Mouse (Mus musculus) intestine, embryonic 14.5 days (tissue): ENCODE data around the gene Pttg1. TPM values are rescaled to one million over a fixed set of nuclear protein-coding genes. Genes with fewer than 3 reads are reported as not detected.
A peak's percentile ranks its signal among the peaks of the same experiment; 100 is the strongest.

Experiments used
- ATAC-seq: fragments of 200-750 bp; cut with Nextera tagmentation; replicated peaks from 2 replicates; pipeline ENCODE4 v1.8.0; 2017; ENCODE audit warnings: low read depth, moderate number of reproducible peaks, moderate TSS enrichment, moderate library complexity; ENCODE audit not compliant: low FRiP score, low TSS enrichment
- DNase-seq: peaks from one replicate; pipeline ENCODE4 v3.0.0-alpha.2; 2018; ENCODE audit warnings: low spot score
- H3K27ac ChIP-seq: fragments of 300-500 bp; sonication (generic); 2 replicates; pipeline ENCODE4 v1.5.1; 2014; ENCODE audit warnings: low read depth, mild to moderate bottlenecking, control low read depth
- H3K27me3 ChIP-seq: fragments of 300-500 bp; sonication (generic); replicated peaks from 2 replicates; pipeline ENCODE4 v1.6.1; 2014; ENCODE audit warnings: low read length, control low read depth; ENCODE audit not compliant: control insufficient read depth, insufficient read depth
- H3K36me3 ChIP-seq: fragments of 300-500 bp; sonication (generic); 2 replicates; pipeline ENCODE4 v1.6.1; 2014; ENCODE audit warnings: low read length, control low read depth; ENCODE audit not compliant: control insufficient read depth, insufficient read depth
- H3K4me1 ChIP-seq: fragments of 300-500 bp; sonication (generic); replicated peaks from 2 replicates; pipeline ENCODE4 v1.6.1; 2014; ENCODE audit warnings: low read length, control low read depth, mixed read lengths; ENCODE audit not compliant: control insufficient read depth, insufficient read depth
- H3K4me2 ChIP-seq: fragments of 300-500 bp; sonication (generic); 2 replicates; pipeline ENCODE4 v1.6.1; 2014; ENCODE audit warnings: low read length
- H3K4me3 ChIP-seq: fragments of 300-500 bp; sonication (generic); 2 replicates; pipeline ENCODE4 v1.5.1; 2014; ENCODE audit warnings: low read depth, low read length, control low read depth, mixed read lengths
- H3K9ac ChIP-seq: fragments of 300-500 bp; sonication (generic); 2 replicates; pipeline ENCODE4 v1.6.1; 2014; ENCODE audit warnings: mild to moderate bottlenecking, low read length
- H3K9me3 ChIP-seq: fragments of 300-500 bp; sonication (generic); 2 replicates; pipeline ENCODE4 v1.6.1; 2016; ENCODE audit warnings: low read length, control low read depth; ENCODE audit not compliant: control insufficient read depth
- WGBS: fragments of 180-500 bp; shearing (Covaris S2); extraction: QIAGEN DNeasy Blood & Tissue Kit; methylation state at CpG from one replicate; pipeline ENCODE4 v1.1.7; 2014; 5-methylcytosine and 5-hydroxymethylcytosine counted together
- polyA plus RNA-seq: library from polyadenylated mRNA; unstranded; fragments of >200 nt; fragmentation: Nextera tagmentation; extraction: Ambion mirVana; gene quantifications from 2 replicates; pipeline ENCODE4 v1.2.1, GENCODE M21; 2014

Pttg1 gene
- polyA plus RNA-seq, 1 experiment from 2014 or later = 70.7 TPM

DNA sequence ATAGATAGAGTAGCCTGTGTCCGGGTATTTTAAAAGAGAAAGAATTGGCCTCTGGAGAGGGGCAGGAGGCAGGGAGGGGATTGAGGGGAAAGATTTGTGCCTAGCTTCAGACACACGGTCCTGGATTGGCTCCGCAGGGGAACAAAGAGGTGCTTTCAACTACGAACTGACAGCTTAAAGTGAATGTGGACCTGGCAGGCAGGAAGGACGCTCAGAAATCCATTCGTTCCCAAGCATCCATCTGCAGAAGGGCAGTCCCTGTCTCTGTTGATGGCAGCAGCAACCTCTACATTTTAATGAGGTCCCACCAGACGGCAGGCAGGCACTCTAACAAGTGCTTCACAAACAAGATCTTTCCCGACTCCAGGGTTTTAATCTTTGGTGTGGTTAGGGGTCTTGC, 40.3 kb downstream of the Pttg1 start:
- DNase-seq = peak; percentile 53
- ATAC-seq = no peak
- Histone ChIP-seq H3K27ac (peak overlapping the region; percentile 69; the same call in 1 of the 2 replicates), H3K9me3 (no peaks in the 10 kb centered on the region), H3K27me3 (no peaks in the 10 kb centered on the region), H3K4me3 (peak overlapping the region; percentile 36), H3K4me1 (no peaks in the 10 kb centered on the region; the same call in 1 of the 2 replicates), H3K4me2 (peak overlapping the region; percentile 75), H3K9ac (peak overlapping the region; percentile 50), H3K36me3 (no peaks in the 10 kb centered on the region)
- WGBS = 6% methylated on average over 8 of the region's 8 CpGs

DNA sequence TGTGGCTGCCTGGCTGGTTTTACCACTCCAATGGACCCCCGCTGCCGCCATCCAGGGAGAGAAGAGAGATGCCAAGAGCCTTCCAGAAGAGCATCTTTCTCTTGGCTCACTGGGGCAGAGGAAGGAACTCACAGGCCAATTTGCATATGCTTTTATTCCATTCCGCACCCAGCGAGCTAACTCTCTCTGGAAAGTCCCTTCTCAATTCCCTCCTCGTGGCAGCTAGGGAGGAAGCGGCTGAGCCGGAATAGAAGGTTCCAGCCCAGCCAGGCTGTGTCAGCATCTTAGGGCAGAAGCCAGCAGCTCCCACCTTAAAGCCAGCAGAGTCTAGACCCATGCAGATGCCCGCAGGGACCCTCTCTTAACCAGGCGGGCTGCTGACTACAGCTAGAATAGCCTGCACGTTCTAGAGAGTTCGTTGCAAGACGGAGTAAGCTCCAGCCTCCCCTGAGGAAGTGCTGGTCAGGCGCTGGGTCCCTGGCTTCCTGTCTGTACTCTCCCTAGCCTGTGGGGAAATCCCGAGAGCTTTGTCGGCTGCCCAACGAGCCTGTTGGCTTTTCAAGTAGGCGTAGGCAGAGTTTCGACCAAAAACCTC, 40.9 kb downstream of the Pttg1 start:
- H3K9ac ChIP-seq = peak overlapping the region; percentile 50
- H3K9me3 ChIP-seq = no peaks in the 10 kb centered on the region
- H3K4me1 ChIP-seq = no peaks in the 10 kb centered on the region; the same call in 1 of the 2 replicates
- ATAC-seq (peak; percentile 83), DNase-seq (peak; percentile 78)
- no peaks in the 10 kb centered on the region for H3K36me3 ChIP-seq
- H3K4me3 ChIP-seq = peak overlapping the region; percentile 36
- peak overlapping the region; percentile 75 for H3K4me2 ChIP-seq
- peak overlapping the region; percentile 69; the same call in 1 of the 2 replicates for H3K27ac ChIP-seq
- H3K27me3 ChIP-seq = no peaks in the 10 kb centered on the region
- 1% methylated on average over 18 of the region's 18 CpGs for WGBS

DNA sequence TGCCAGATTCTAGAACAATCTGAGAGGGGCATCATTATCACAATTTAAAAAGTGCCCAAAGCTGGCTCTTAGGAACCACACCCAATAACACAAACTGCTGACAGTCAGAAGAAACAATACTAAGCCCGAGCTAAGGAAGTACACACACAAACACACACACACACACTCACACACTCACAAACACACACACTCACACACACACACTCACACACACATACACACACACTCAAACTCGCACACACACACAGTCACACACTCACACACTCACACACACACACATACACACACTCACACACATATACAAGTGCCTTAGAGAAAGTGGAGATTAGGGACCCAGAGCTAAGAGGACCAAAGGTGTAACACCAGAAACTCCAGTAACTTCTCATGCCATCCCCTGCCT, 42.5 kb downstream of the Pttg1 start:
- H3K4me3 ChIP-seq = no peak overlapping the region
- H3K4me2 ChIP-seq = no peak overlapping the region

DNA sequence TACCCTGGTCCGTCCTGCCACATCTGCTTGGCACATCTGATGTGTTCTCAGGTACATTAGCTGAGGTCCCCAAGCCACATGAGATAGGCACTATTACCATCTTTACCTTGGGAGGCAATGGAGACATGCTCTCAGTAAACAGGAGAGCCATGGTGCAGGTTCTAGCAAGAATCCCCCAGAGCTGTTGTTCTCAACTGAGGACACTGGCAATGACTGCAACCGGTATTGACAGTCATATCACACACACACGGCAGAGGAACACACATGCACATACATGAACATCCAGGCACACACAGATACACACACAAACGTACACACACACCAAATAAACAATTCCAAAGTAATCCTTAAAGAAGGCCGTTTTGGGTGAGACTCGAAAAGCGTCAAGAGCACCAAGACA, 45.1 kb downstream of the Pttg1 start:
- H3K27ac ChIP-seq = no peak overlapping the region
- no peaks in the 10 kb centered on the region; the same call in 1 of the 2 replicates for H3K4me1 ChIP-seq
- 88% methylated on average over 7 of the region's 7 CpGs for WGBS
- no peak overlapping the region for H3K4me2 ChIP-seq
- no peaks in the 10 kb centered on the region for H3K27me3 ChIP-seq
- H3K4me3 ChIP-seq = no peak overlapping the region
- H3K36me3 ChIP-seq = no peaks in the 10 kb centered on the region
- DNase-seq (peak; percentile 31), ATAC-seq (no peak)
- no peaks in the 10 kb centered on the region for H3K9me3 ChIP-seq
- no peak overlapping the region for H3K9ac ChIP-seq

More for the DNA sequence above, 42.5 kb downstream of the Pttg1 start:
- Histone ChIP-seq H3K9me3 (no peaks in the 10 kb centered on the region), H3K27me3 (no peaks in the 10 kb centered on the region), H3K27ac (no peak overlapping the region), H3K4me1 (no peaks in the 10 kb centered on the region; the same call in 1 of the 2 replicates), H3K36me3 (no peaks in the 10 kb centered on the region), H3K9ac (no peak overlapping the region)
- DNase-seq = peak; percentile 10
- ATAC-seq = no peak
- WGBS = 75% methylated on average over 2 of the region's 2 CpGs

DNA sequence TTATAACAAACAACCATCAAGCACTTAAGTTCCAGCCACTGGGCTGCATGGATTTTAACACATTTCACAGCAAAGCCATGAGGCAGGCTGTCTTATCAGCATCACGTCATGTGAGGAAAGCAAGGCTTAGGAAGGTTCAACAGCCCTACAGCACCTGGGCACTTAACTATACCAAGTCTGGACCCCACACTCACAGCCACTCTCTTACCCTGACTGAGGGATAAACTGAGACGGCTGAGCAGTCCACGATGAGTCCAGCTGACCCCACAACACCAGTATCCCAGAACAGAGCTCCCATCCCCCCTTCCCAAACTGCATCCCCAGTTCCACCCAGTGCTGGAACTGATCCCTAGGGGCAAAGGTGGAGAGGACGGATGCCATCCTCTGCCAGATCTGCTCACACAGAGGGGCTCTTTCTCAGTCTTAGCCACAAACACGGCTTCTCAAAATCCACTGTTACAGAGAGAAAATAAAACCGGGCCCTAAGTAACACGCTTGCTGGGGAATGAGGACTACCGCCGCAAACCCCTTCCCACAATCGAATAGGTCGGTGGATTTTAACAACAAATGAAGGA, 46.1 kb downstream of the Pttg1 start:
- Histone ChIP-seq H3K9ac (no peak overlapping the region), H3K36me3 (no peaks in the 10 kb centered on the region), H3K4me1 (no peaks in the 10 kb centered on the region), H3K4me2 (no peak overlapping the region), H3K4me3 (no peak overlapping the region), H3K27me3 (no peaks in the 10 kb centered on the region), H3K9me3 (no peaks in the 10 kb centered on the region), H3K27ac (no peak overlapping the region)
- 81% methylated on average over 11 of the region's 11 CpGs for WGBS
- DNase-seq (no peak), ATAC-seq (no peak)

DNA sequence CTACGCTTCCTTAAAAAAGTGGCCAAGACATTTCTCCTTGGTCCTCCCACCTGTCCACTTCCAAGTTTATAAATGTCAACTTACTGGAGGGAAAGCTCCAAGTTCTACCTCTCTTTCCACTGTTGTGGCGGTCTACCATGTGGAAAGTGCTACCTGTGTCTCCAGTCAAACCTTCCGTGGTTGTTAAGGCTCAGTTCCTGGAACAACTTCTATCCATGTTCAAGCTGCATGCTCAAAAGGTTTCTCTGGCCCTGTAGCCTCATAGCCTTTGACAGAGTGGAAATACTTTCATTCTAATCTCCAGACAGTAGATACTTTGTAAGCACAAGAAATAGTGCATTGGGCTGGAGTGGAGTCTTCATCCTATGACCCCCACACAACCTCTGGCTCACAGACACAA, 46.6 kb downstream of the Pttg1 start:
- H3K27ac ChIP-seq = no peak overlapping the region
- H3K36me3 ChIP-seq = no peaks in the 10 kb centered on the region
- H3K27me3 ChIP-seq = no peaks in the 10 kb centered on the region
- no peak overlapping the region for H3K4me3 ChIP-seq
- ATAC-seq (no peak), DNase-seq (no peak)
- H3K9ac ChIP-seq = no peak overlapping the region
- H3K4me2 ChIP-seq = no peak overlapping the region
- no peaks in the 10 kb centered on the region for H3K4me1 ChIP-seq
- 93% methylated on average over 3 of the region's 3 CpGs for WGBS
- H3K9me3 ChIP-seq = no peaks in the 10 kb centered on the region

DNA sequence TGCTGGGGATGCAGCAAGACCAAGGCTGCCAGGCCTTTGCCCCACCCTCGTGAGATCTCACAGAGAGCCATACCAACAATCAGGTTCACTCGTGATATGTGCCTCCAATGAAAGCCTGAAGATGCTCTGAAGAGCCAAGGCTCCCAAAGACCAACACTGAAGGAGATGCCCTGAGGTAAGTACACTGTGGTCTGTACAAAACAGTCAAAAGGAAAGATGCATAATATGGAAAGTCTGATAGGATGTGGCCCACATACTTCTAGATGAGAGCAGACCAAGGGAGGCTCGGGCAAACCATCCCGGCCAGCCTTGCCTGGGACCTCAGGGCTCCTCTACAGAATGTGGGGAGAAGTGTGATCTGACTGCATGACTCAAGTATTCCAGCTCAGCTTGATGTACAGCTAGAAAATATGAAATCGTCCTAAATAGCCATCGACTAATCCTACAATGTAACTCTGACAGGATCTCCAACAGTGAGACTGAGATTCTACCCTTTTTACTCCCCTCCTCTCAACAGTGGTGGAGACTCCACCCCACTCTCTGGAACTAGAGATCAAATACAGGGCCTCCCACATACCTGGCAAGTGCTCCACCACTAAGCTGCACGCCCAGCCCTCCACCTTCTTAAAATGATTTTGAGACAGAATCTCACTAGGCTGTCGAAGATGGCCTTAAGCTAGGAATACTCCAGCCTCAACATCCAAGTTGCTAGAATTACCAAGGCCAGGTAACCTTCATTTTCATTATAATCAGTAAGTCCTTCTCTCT, 48.8 kb downstream of the Pttg1 start:
- Histone ChIP-seq H3K9ac (no peak overlapping the region), H3K27ac (no peak overlapping the region), H3K27me3 (no peaks in the 10 kb centered on the region), H3K9me3 (no peaks in the 10 kb centered on the region), H3K36me3 (no peaks in the 10 kb centered on the region), H3K4me3 (no peak overlapping the region), H3K4me1 (no peaks in the 10 kb centered on the region), H3K4me2 (no peak overlapping the region)
- ATAC-seq (no peak), DNase-seq (no peak)
- WGBS = 83% methylated on average over 8 of the region's 8 CpGs

DNA sequence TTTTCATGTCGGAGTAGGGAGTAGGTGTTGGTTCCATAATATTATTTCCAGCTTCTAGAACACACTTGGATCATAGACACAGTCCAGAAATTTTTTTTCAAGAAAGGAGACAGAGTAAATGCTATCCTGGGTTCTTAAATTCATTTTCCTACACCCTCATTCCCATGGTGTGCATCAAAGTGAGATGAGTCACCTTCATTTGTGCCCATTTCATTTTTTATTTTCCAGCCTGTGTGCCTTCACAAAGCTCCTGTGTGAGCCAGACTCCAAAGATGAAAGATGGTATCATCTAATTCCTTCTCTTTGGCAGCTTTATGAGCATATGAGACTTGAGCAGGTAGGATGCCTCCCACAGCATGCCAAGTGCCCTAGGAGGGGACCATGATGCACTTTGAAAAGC, 49.5 kb downstream of the Pttg1 start:
- Histone ChIP-seq H3K4me1 (no peaks in the 10 kb centered on the region), H3K9me3 (no peaks in the 10 kb centered on the region)

More for the DNA sequence above, 49.5 kb downstream of the Pttg1 start:
- WGBS = 87% methylated on average over 1 of the region's 1 CpGs
- H3K4me2 ChIP-seq = no peak overlapping the region
- H3K4me3 ChIP-seq = no peak overlapping the region
- H3K9ac ChIP-seq = no peak overlapping the region
- H3K27ac ChIP-seq = no peak overlapping the region
- H3K36me3 ChIP-seq = no peaks in the 10 kb centered on the region
- ATAC-seq (no peak), DNase-seq (no peak)
- H3K27me3 ChIP-seq = no peaks in the 10 kb centered on the region
